Mouse (Mus musculus): ENCODE measurements around the gene Tab1. TPM values are rescaled to one million over a fixed set of nuclear protein-coding genes. Genes with fewer than 3 reads are reported as not detected.
A peak's percentile ranks its signal among the peaks of the same experiment; 100 is the strongest.

The Tab1 gene
- total and polyA plus RNA-seq, 3 experiments: 11.6 to 17.7 (median 12.0) TPM

DNA sequence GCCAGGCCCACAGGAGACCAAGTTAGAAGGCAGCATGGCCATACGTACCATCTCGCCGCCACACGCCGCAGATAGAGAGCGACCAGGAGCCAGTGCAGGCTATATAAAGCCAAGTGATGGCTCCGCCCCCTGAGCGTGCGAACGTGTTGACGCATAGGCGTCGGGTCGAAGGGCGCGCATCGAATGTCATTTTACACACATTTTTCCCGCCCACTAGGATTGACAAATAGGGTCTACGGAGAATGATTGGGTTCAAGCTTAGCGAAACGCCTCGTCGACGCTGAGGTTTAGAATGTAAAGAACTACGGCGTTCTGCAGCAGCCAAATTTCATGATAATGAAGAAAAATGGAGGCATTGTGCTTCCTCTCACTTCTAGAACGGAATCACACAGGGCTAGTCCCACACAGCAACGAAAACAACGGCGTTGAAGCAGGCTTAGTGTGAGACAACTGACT lies 49.6 kb upstream of the Tab1 start:
- Histone ChIP-seq H3K9me3 (replicated peaks; ENCODE audit: low read length) (peaks cover 7% of the 10 kb centered on the region), H3K27ac (ENCODE audit: insufficient read depth, low read depth) (peak overlapping the region; percentile 92), H3K9ac (ENCODE audit: insufficient read depth, low read depth) (peak overlapping the region; percentile 83), H3K36me3 (replicated peaks in 1 of 2; ENCODE audit: control insufficient read depth in 1 of 2, insufficient read depth in 1 of 2, low read length in 1 of 2) (peaks cover 41 to 43% of the 10 kb centered on the region in 2 experiments), H3K4me2 (ENCODE audit: insufficient read depth, low read depth, poor library complexity, severe bottlenecking) (peak overlapping the region; percentile 51), H3K4me1 (ENCODE audit: control insufficient read depth in 1 of 2, insufficient read depth in 2 of 2) (peaks cover 8 to 10% of the 10 kb centered on the region in 2 experiments), H3K79me2 (replicated peaks; ENCODE audit: control insufficient read depth, extremely low read depth, insufficient read depth, poor library complexity, severe bottlenecking) (peaks cover 35% of the 10 kb centered on the region), H3K27me3 (replicated peaks) (peaks cover 4% of the 10 kb centered on the region), H3K4me3 (replicated peaks in 1 of 3; ENCODE audit: low read depth in 2 of 3, low read length in 2 of 3, poor library complexity in 1 of 3) (peak overlapping the region; percentile 70 to 75 (median 71))
- peak; percentile 99 for TF ChIP-seq POLR2AphosphoS2 (IDR thresholded peaks at IDR 0.05; ENCODE audit: low read depth, low read length)
- TF ChIP-seq POLR2A (IDR thresholded peaks at IDR 0.05; ENCODE audit: low read depth, low read length): peak; percentile 100
- no peak; the same call in 1 of the 2 replicates for TF ChIP-seq ETS1 (conservative IDR thresholded peaks at IDR 0.05; ENCODE audit: low read depth, low read length)
- TF ChIP-seq MEF2A (IDR thresholded peaks at IDR 0.05; ENCODE audit: borderline replicate concordance, low read depth, low read length): peak; percentile 86
- TF ChIP-seq ZC3H11A (IDR thresholded peaks at IDR 0.05; ENCODE audit: low read depth, low read length): no peak
- peak; percentile 61; the same call in 1 of the 2 replicates for TF ChIP-seq IRF4 (IDR thresholded peaks at IDR 0.05; ENCODE audit: low read depth, low read length)
- peak; percentile 91; the same call in 1 of the 2 replicates for TF ChIP-seq KAT2A (IDR thresholded peaks at IDR 0.05; ENCODE audit: insufficient replicate concordance, low read length)
- no peak for TF ChIP-seq EP300 (IDR thresholded peaks at IDR 0.05; ENCODE audit: low read length)
- no peak for TF ChIP-seq ZKSCAN1 (IDR thresholded peaks at IDR 0.05; ENCODE audit: borderline replicate concordance, low read depth, low read length)
- TF ChIP-seq BHLHE40 (IDR thresholded peaks at IDR 0.05; ENCODE audit: low read depth, low read length): peak; percentile 68
- TF ChIP-seq TCF12 (IDR thresholded peaks at IDR 0.05; ENCODE audit: low read depth, low read length): peak; percentile 98
- TF ChIP-seq SMC3 (IDR thresholded peaks at IDR 0.05; ENCODE audit: low read depth, low read length): no peak
- TF ChIP-seq UBTF (IDR thresholded peaks at IDR 0.05; ENCODE audit: low read depth, low read length): no peak
- no peak; the same call in 1 of the 2 replicates for TF ChIP-seq MAZ (IDR thresholded peaks at IDR 0.05; ENCODE audit: low read depth, low read length)
- peak; percentile 28; the same call in 1 of the 2 replicates for TF ChIP-seq GABPA (IDR thresholded peaks at IDR 0.05; ENCODE audit: insufficient replicate concordance, low read depth, low read length)
- no peak for TF ChIP-seq USF1 (IDR thresholded peaks at IDR 0.05; ENCODE audit: low read depth, low read length)
- peak; percentile 90 for TF ChIP-seq HCFC1 (IDR thresholded peaks at IDR 0.05; ENCODE audit: low read depth, low read length)
- no peak for TF ChIP-seq RAD21 (IDR thresholded peaks at IDR 0.05; ENCODE audit: low read depth, low read length)
- TF ChIP-seq JUN (IDR thresholded peaks at IDR 0.05; ENCODE audit: insufficient read depth, low read depth, low read length): no peak; the same call in 1 of the 2 replicates
- no peak for TF ChIP-seq USF2 (conservative IDR thresholded peaks at IDR 0.05; ENCODE audit: low read depth, low read length)
- TF ChIP-seq JUND (conservative IDR thresholded peaks at IDR 0.05; ENCODE audit: low read depth, low read length): peak; percentile 66; the same call in 1 of the 2 replicates
- peak; percentile 85 for TF ChIP-seq MAX (IDR thresholded peaks at IDR 0.05; ENCODE audit: low read length)
- peak; percentile 92; the same call in 1 of the 2 replicates for TF ChIP-seq MYC (IDR thresholded peaks at IDR 0.05; ENCODE audit: low read depth, low read length)
- peak; percentile 100 for TF ChIP-seq E2F4 (IDR thresholded peaks at IDR 0.05; ENCODE audit: insufficient replicate concordance, low read depth, low read length)
- peak; percentile 81 for TF ChIP-seq ELF1 (IDR thresholded peaks at IDR 0.05; ENCODE audit: low read depth, low read length)
- peak; percentile 58 for TF ChIP-seq NRF1 (IDR thresholded peaks at IDR 0.05; ENCODE audit: low read depth, low read length)
- TF ChIP-seq TBP (conservative IDR thresholded peaks at IDR 0.05; ENCODE audit: low read depth, low read length): peak; percentile 99
- peak; percentile 100 for TF ChIP-seq NELFE (IDR thresholded peaks at IDR 0.05; ENCODE audit: low read depth, low read length)
- TF ChIP-seq CHD1 (IDR thresholded peaks at IDR 0.05; ENCODE audit: low read depth, low read length): no peak; the same call in 1 of the 2 replicates
- peak; percentile 82; the same call in 1 of the 2 replicates for TF ChIP-seq SIN3A (IDR thresholded peaks at IDR 0.05; ENCODE audit: low read length)
- TF ChIP-seq PAX5 (IDR thresholded peaks at IDR 0.05; ENCODE audit: low read length): no peak
- TF ChIP-seq ZNF384 (IDR thresholded peaks at IDR 0.05; ENCODE audit: low read depth, low read length): no peak
- 0 out of 2 replicates have a peak, but pooled peaks have one; percentile 62 for TF ChIP-seq RCOR1 (conservative IDR thresholded peaks at IDR 0.05; ENCODE audit: low read depth, low read length)
- TF ChIP-seq CHD2 (IDR thresholded peaks at IDR 0.05; ENCODE audit: low read length): peak; percentile 77; the same call in 1 of the 2 replicates
- peak; percentile 84; the same call in 1 of the 2 replicates for TF ChIP-seq MXI1 (IDR thresholded peaks at IDR 0.05; ENCODE audit: low read depth, low read length)
- peak; percentile 40; the same call in 1 of the 2 replicates for TF ChIP-seq MAFK (IDR thresholded peaks at IDR 0.05; ENCODE audit: insufficient replicate concordance, low read length)
- TF ChIP-seq CTCF (conservative IDR thresholded peaks at IDR 0.05 in 1 of 2, IDR thresholded peaks at IDR 0.05 in 1 of 2; ENCODE audit: low read depth in 2 of 2, low read length in 2 of 2): no peak
- peak; percentile 100 for TF ChIP-seq ZMIZ1 (IDR thresholded peaks at IDR 0.05; ENCODE audit: low read depth, low read length)
- in situ Hi-C loops (cut with MboI; ENCODE audit: low pct_ligation_motif_present, low pct_unique_long_range_greater_than_20kb, low sequenced_read_pairs): no loop called here
- dilution Hi-C loops (cut with MboI; ENCODE audit: extremely low pct_ligation_motif_present, extremely low pct_unique_long_range_greater_than_20kb, low sequenced_read_pairs): no loop called here
- peak; percentile 99 for DNase-seq (ENCODE audit: extremely low read depth)

All from CH12.LX (cell line).